Mouse (Mus musculus): Measurements from ENCODE around the gene Dnah6.

Gene Dnah6

DNA sequence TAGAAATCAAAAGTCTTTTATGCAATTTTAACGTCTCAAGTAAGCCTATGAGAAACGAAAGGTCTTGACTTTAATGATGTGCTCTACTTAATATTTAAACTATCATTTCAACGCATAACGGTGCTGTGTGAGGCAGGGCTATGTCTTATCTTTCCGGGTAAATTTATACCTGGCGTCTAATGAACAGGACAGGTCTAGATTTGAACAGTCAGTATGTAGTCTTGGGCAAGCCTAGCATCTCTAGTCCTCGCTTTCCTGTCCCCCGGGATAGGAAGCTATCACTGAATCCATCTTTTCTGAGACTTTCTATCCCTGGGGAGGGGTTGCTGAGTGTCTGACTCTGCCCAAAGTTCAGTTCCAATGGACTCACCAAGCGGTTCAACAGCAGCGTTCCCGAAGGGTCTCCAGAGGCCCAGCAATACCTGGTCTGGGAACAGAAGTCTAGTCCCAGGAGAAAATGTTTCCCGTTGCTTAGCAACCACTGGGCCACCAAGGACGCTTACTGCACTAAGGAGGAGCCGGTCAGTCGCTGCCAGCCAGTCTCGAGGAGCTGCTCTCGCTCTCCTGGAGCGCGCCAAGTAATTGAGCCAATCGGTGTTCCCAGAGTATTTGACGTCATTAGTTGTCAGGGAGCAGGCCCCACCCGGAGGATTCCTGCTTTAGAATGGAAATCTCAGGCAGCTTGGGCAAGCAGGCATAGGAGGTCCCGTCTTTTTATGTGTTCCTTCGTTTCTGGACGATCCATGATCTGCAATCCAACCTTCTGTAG lies at the start of gene Dnah6:
Gene Dnah6, minus strand, starts transcription at position 463 of the 769 bp plus-strand sequence.
- peak; percentile 88 to 91 for DNase-seq

DNA sequence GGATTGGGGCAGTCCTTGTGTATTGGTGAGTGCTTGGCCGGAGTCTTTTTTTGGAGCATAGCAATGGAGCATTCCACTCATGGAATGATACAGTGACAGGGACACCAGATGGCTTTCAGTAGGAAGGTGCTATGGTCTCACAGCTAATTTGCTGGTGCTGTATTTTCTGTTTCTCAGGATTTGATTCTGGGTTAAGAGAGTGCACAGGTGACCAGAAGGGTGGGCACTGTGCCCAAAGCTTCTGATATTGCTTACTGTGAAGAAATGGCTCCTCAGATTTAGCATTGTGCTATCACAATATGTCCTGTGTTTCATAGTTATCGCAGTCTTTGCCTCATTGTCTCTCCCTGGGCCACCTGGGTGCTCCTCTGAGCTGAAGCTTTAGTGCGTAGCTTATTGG lies 47.9 kb upstream of the Dnah6 start:
- DNase-seq, result peak; percentile 42 to 76

DNA sequence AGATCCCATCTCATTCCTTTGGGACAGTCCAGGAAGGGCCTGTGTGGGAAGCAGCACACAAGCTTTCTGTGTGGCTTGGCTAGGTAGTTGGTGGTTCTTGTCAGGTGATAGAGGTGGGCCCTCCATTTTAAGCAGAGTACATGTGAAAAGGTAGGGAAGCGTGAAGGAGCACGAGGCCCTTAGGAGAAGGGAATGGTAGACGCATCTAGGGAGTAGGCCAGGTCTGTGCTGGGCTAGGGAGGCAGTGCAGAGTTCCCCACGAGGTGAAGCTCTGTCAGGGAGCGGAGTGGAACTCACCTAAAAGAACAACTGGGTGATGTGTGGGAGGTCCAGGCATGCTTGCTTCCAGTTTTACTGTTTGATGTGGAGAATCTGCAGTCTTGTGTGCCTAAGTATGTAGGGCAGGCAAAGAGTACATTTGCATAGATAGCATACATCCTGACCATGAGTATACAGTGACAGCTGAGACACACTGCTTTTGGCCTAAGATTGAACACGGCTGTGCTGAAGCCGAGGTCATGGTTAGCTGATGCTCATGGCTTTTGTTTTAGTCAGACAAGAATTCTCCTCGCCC lies 46.4 kb upstream of the Dnah6 start:
- DNase-seq, result no peak

- no peak for DNase-seq
These were observed 43.4 kb upstream of the Dnah6 start for GRCm38 (mm10) chr6:73264801-73265200.

GRCm38 (mm10) chr6:73260110-73260509 lies 38.7 kb upstream of the Dnah6 start:
- DNase-seq, result no peak

DNA sequence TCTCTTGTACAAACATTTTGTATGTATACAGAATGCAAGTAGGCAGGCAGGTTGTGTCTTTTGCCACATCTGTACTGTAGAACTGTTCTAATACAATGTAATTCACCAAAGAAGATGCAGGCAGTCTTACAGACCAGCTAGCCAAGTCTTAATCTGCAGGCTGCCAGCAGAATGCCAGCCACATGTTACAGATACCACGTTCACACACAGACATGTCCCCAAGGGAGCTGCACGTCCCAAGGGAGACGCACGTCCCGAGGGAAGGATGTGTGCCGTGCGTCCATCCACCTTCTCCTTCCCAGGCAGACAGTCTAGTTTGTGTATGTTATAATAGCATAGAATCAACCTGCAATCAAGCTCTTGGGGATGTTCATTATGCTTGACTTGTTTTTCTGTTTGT lies 35.6 kb upstream of the Dnah6 start:
- DNase-seq, result no peak

GRCm38 (mm10) chr6:73254307-73255228 lies 33.1 kb upstream of the Dnah6 start:
- DNase-seq, result peak in 1 of 2 experiments; percentile 42

DNA sequence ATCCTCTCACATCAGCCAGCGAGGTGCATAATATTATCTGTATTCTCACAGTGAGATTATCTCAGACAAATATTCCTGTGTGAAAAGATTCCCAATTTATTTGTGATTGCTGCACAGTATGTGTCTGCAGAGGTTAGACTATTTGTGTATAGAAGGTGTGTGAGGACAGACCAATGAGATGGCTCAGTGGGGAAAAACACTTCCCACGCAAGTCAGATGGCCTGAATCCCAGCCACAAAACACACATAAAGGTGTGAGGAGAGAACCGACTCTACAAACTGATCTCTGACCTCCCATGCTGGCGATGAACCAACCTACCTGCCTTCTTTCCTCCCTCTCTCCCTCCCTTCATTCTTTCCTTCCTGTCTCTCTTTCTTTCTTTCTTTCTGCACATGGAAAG lies 32.1 kb upstream of the Dnah6 start:
- no peak for DNase-seq

GRCm38 (mm10) chr6:73253006-73253405 lies 31.6 kb upstream of the Dnah6 start:
- DNase-seq, result no peak

DNA sequence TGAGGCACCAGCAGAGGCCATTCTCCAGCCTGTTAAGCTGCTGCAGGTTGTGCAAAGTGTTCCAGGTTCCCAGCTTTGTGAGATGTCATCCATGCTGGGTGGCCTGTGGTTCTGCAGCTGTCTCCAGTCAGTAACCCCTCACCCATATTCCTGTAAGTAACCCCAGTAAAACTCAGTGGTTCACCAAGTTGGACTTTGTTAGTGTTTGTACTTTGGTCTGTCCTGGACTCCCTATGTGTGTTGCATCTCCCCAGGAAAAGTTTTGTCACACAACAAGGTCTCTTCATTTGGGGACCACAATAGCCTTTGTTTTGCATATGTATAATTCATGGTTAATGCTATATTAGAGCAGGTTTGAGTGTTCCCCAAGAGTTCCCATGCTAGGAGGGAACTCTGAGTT lies 30.9 kb upstream of the Dnah6 start:
- no peak for DNase-seq

GRCm38 (mm10) chr6:73251336-73251735 lies 29.9 kb upstream of the Dnah6 start:
- DNase-seq, result no peak

GRCm38 (mm10) chr6:73249851-73250250 lies 28.4 kb upstream of the Dnah6 start:
- no peak for DNase-seq

DNA sequence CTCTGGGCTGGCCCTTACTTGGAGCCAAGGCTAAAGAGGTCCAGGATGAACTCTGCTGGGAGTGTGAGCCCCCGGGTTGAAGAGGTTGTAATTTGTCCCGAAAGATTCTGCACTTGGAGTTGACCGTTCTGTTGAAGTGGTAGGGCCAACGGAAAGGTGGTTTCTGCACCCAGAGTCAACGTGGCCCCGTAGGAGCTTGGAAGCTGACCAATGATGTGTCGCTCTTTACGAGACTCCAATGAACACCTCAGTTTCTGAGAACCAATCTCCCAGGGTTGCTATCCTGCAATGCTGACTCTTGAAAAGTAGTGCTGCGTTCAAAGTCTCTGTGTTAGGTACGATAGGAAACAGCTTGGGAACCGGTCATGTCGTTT lies 27.6 kb upstream of the Dnah6 start:
- peak; percentile 55 to 58 for DNase-seq

DNA sequence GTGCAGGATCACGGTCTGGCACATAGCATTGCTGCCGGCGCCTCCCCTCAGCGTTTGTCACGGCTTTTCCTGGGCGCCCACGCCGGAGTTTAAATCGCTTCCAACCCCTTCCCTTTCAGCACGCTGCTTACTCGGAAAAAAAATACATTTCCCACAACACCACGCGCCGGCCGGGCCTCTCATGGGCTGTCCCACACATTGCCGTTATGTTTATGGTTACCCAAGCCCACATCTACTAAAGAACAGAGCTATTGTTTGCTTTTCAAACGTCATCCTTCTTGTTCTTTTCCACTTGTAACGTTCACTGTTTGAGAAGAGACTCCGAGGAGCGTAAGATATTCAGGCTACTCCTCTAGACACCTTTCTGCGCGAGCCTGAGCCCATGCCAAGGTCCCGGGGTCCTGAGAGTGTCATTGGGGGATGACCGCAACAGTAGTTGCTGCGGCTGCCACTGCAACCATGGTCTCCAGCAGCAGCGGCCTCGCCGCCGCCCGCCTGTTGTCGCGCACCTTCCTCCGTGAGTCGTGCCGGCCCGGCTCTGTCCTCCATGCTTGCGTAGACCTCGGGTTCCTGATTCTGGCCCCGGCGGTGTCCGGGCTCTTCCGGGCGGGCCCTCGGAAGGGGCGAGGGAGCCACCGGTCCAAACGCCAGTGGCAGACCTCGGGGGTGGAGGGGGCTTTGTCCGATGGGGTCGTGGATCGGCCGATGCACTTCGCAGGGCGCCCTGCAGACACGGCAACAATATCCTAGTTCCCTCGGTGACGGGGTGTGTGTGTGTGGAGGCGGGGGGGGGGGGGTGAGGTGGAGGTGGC lies 27.0 kb upstream of the Dnah6 start, which contains the start of gene Suclg1:
Gene Suclg1, plus strand, starts transcription at position 146 of the 812 bp plus-strand sequence.
- peak; percentile 90 to 92 for DNase-seq

DNA sequence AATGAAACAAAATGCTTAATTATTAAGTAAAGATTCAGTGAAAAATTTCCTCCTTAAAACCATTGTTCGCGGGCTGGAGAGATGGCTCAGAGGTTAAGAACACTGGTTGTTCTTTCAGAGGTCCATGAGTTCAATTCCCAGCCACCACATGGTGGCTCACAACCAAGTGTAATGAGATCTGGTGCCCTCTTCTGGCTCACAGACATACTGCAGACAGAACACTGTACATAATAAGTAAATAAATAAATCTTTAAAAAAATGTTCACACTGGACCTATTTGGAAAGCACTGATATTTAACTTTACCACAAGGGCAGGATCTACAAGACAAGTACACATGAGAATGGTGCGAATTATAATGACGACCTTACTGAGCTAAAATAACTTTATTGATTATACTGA lies 26.0 kb upstream of the Dnah6 start:
- DNase-seq, result peak in 1 of 2 experiments; percentile 50

DNA sequence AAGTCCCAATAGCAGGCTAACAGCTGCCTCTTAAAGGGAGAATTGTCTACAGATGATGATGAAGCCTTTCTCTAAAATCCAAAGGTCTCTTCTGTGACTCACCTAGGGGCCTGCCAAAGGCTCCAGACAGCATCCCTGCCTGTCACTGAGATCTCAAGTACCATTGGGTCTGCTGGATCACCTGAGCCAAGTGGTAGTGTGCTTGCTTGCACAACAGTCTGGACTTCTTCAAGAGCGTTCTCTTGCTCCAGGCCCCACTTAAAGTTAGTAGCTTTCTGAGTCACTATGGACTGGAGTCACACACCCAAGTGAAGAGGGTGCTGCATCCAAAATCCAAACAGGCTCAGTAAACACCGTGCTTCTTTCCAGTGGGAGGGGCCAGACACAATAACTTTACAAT lies 25.4 kb upstream of the Dnah6 start:
- no peak for DNase-seq

GRCm38 (mm10) chr6:73235650-73236049 lies 14.2 kb upstream of the Dnah6 start:
- DNase-seq, result no peak

DNA sequence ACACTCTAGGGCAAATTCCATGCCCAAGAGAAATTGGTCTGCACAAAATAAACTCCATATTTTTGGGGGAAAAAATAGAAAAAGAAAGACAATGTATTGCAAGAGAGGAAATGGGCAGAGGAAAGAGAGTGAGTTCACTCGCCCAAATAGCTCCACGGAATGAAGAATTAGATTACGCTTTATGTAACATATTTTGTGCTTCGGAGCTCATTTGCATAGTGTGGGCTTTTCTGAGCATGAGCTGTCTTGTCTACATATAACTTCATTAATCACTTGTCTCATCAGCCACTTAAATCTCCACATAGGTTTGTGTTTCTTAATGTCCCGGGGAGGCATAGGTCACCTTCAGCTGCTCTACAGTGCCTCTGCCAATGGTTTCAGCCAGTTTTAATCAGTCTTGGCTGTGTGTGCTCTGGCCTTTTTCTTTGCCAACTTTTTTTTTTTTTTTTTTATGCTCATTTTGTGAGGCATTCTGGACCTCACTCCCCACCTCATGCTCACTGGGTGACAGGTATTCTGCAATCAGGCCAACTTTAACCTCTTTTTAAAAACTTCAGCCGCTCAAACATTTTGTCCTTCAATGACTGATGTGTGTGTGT lies 12.9 kb upstream of the Dnah6 start:
- no peak for DNase-seq

- peak in 1 of 2 experiments; percentile 25 for DNase-seq
These were observed 11.8 kb upstream of the Dnah6 start for GRCm38 (mm10) chr6:73233202-73233726.

GRCm38 (mm10) chr6:73232152-73232584 lies 10.7 kb upstream of the Dnah6 start:
- DNase-seq, result no peak

DNA sequence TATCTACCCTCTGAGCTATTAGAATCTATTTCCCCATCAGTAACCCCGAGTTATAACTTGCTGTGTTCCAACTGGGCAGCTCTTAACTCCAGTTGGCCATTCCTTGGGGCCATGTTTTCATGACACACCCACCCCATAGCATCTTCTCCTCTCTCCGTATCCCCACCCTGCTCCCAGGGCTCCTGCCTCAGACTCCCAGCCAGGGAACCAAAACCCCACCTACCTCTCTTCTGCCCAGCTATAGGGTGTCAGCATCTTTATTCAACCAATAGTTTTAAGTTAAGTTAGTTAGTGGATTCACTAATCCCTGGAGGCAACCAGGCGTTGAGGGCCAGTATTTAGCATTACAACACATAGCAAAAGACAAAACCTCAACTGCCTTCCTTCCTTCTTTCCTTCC lies 7.4 kb upstream of the Dnah6 start:
- no peak for DNase-seq

- no peak for DNase-seq
These were observed 7.0 kb upstream of the Dnah6 start for GRCm38 (mm10) chr6:73228408-73228807.

Measured in cerebellum, postnatal 25 days (tissue).